Mouse (Mus musculus) layer of hippocampus, postnatal 25 days (tissue): ENCODE measurements around the gene Adam11. TPM values are rescaled to one million over a fixed set of nuclear protein-coding genes. Genes with fewer than 3 reads are reported as not detected.

Experiments used
- DNase-seq, 2 experiments: peaks; one replicate each; pipeline ENCODE4 v3.0.0; 2022; ENCODE audit warnings: mixed read lengths in 2 of 2, low spot score in 1 of 2; ENCODE audit errors: extremely low spot score in 1 of 2
- total RNA-seq, 2 experiments: library from RNA; stranded (reverse); gene quantifications; 2 replicates each; pipeline ENCODE4 v1.2.3; 2021

Adam11 gene
- total RNA-seq, 2 experiments from 2014 or later: 186 to 205 TPM

- DNase-seq: peak in 1 of 2 experiments; percentile 58
Measured at GRCm38 (mm10) chr11:102774621-102775141, 13.4 kb downstream of the Adam11 start.

- peak in 1 of 2 experiments; percentile 74 for DNase-seq
Measured at GRCm38 (mm10) chr11:102777598-102777997, 16.4 kb downstream of the Adam11 start.

DNA sequence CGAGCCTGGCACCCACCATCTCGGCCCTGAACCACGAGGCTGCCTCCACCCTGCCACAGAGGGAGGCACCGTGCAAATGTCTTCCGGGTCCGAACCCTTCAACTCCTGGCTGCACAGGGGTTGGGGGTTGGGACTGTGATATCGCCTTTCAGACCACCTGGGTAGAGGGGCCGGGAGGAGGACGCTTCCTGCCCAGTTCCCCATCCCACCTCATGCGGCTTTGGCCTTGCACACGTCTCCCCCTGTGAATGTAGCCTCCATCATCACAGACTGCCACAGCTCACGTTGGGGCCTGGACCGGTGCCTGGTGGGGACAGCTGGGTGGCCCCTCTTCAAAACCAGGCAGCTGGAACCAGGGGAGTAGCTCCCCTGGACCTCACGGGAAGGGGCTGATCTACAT is 16.9 kb downstream of the Adam11 start:
- DNase-seq: no peak

DNA sequence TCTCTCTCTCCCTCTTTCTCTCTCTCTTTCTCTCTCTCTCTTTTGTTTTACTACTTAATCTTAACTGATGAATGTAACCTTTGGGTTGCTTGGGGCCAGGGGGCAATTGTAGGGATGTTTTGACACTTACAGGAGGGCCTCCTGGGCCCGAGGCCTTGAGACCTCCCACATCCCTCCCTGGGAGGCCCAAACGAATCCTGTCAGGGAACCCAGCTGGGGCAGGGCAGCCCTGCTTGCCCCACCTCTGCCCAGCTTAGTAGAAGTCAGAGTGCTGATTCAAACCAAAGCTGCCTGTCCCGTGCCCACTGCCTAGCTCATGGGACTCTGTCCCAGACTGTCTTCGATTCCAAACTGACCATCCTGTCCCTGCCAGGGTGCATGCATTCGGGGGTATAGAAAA is 17.4 kb downstream of the Adam11 start:
- no peak for DNase-seq

GRCm38 (mm10) chr11:102779081-102779638 is 17.9 kb downstream of the Adam11 start:
- no peak for DNase-seq

DNA sequence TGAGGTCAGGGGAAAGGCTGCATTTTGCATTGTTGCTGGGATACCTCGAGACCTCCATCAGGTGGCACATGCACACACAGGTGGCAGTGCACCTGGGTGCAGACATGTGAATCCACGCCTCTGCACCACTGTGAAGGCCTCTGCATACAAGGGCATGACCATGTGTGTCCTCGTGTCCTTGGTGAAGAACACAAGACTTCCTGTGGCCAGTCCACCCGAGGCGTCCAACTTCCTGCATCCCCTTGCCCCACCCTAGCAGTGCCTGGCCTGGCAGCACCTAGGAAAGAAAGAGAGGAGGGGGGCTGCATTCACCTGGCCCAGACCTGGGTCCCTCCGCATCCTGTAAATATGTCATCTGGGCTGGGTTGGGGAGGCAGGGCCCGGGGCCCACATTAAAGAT is 18.6 kb downstream of the Adam11 start:
- no peak for DNase-seq

DNA sequence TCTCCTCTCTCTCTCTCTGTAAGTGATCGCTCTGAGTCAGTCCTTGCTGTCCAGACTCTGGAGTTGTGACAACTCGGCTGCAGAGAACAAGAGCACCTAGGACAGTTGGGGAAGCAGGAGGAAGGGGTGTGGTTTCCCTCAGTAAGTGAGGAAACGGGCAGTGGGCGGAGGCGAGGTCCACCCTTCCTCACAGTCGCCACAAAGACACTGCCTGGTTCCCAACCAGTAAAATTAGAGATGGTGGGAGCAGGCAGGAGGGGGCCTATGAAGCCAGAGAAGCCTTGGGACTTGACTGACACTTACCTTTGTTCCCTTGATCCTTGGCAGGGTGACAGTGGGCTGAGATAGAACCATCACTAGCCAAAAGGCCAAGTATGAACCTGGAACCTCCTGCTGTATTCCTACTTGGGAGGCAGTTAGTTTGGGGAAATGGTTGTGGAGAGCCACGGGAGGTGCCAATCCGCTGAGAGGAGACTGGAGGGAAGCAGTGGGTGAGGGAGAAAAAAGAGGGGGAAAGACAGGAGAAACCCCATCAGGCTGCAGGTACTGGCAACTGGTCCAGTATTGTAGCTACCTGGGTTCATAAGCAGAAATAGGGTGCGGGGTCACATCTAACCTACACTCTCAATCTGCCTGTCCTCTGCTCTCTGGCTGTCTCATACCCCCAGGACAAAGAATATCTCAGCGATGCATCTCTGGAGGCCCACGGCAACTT is 19.2 kb downstream of the Adam11 start:
- no peak for DNase-seq

GRCm38 (mm10) chr11:102780986-102781351 is 19.7 kb downstream of the Adam11 start:
- no peak for DNase-seq

DNA sequence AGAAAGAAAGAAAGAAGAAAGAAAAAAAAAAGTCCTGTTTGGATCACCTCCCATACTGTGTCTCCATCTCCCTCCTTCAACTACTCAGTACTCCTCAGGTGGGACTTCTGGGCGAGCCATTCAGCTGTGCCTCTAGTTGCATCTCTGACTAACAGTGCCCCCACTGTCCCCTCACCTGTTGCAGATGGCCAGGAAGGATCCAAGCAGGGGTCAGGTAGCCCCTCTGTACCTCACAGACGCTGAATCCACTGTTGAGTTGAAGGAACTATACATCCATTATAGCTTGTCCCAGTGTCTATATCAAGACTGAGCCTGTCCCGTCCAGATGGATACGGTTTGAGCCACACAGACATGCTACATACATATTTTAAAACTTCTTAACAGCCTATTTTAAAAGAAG is 20.3 kb downstream of the Adam11 start:
- DNase-seq: no peak

GRCm38 (mm10) chr11:102783443-102783842 is 22.2 kb downstream of the Adam11 start:
- DNase-seq: no peak

DNA sequence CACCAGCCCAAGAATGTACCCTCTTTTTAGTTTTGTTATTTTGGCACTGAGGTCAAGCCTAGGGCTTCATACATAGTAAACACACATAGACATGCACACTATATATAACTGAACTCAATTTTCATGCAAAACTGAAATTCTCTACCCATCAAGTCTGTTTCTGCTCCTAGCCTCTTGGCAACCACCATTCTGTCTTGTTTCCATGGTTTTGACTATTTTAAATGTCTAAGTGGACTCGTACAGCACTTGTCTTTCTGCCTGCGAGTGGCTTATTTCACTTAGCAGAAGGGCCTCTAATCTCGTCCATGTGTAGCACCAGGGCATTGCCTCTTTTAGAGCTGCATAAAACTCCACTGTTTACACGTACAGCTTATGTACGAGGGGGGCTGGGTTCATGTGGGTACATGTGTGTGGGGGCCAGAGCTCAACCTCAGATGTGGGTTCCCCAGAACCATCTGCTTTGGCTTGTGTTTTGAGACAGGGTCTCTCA is 26.5 kb downstream of the Adam11 start:
- no peak for DNase-seq

GRCm38 (mm10) chr11:102791682-102792445 is 30.6 kb downstream of the Adam11 start:
- DNase-seq: no peak

- no peak for DNase-seq
Measured at GRCm38 (mm10) chr11:102794157-102794556, 32.9 kb downstream of the Adam11 start.

DNA sequence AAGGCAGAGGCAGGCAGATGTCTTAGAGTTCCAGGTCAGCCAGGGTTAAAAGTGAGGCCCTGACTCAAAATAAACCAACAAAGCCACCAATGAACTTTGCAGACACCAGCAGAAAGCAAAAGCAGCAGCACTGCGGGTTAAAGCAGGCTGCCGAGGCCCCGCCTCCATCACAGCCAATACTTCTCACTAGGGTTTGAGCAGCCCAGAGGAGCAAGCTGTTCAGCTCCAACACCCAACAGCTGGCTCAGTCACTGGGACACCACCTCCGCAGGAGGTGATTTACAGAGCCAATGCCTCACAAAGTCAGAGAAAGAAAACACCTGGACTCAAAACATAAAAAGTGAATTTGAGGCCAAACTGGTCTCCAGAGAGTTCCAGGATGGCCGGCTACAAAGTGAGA is 42.2 kb downstream of the Adam11 start:
- no peak for DNase-seq

DNA sequence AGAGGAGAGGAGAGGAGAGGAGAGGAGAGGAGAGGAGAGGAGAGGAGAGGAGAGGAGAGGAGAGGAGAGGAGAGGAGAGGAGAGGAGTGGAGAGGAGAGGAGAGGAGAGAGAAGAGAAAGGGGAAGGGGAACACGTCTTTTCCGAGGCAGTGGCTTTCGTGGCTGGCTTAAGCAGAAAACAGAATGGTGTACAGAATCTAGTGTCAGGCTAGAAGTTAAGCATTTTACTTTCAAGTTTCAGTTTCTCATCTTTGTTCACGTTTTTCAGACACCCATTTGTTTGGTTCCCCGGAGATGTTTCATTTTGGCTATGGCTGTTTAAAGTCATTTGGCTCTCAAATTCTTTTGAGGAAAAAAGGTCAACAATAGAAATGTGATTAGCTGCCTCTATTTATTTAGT is 47.0 kb downstream of the Adam11 start:
- no peak for DNase-seq

- peak in 1 of 2 experiments; percentile 24 for DNase-seq
Measured at GRCm38 (mm10) chr11:102810721-102811485, 49.7 kb downstream of the Adam11 start.

DNA sequence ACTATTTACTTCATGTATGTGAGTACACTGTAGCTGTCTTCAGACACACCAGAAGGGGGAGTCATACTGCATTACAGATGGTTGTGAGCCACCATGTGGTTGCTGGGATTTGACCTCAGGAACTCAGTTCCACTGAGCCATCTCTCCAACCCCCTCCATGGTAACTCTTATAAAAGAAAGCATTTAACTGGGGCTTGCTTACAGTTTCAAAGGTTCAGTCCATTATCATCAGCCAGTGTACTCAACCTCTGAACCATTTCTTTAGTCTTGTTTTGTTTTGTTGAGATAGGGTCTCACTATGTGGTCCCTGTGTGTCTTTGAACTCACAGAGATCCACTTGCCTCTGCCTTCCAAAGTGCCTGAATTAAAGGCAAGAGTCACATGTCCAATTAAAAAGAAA is 53.6 kb downstream of the Adam11 start:
- DNase-seq: no peak

GRCm38 (mm10) chr11:102818121-102819020 is 57.1 kb downstream of the Adam11 start:
- DNase-seq: no peak

DNA sequence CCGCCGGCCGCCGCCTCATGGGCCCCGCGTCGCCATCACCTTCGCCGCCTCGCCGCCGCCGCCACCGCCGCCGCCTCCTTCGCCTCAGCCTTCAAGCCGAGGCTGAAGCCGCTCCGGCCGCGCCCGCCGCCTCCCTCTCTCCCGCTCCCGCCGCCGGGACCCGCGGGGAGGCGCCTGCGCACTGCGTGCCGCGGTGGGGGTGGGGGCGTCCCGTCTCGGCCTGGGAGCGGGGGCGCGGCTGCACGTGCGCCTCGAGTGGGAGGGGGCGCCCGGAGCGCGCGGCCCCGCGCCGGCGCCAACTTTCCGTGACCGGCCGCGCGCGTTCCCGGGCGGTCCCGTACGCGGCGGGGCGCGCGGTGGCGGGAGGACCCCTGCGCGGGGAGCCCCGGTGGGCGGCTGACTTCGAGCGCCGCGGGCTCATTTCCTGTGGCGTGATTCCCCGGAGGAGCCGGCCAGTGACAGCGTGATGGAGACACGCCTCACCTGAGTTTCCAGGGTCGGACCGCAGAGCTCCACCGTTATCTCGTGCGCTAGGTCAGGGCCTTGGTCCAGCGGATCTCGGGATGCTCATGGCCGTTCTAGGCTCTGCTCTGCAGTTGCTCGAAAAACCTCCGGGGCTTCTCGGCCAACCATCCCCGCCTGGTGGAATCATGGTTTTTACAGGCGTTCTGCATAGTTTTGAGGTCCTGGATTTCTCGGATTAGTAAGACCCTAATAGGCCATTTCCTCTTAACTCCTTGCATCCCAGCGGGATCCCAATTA is 58.0 kb downstream of the Adam11 start, which contains the start of gene Gjc1:
TSS of gene Gjc1 (minus strand) at position 680 of the 762 bp plus-strand sequence.
- DNase-seq: peak; percentile 12 to 35
